Mouse (Mus musculus) CH12.LX (cell line): ENCODE measurements around the gene Tmem206. TPM values are rescaled to one million over a fixed set of nuclear protein-coding genes. Genes with fewer than 3 reads are reported as not detected.

Experiments used
- DNase-seq: peaks from one replicate; pipeline ENCODE4 v3.0.0-alpha.2; 2013; ENCODE audit errors: extremely low read depth
- H3K27ac ChIP-seq: 2 replicates; pipeline ENCODE4 v1.5.1; 2012; ENCODE audit warnings: low read depth, mild to moderate bottlenecking, control low read depth, moderate library complexity; ENCODE audit not compliant: insufficient read depth
- H3K27me3 ChIP-seq: replicated peaks from 2 replicates; pipeline ENCODE3; 2012; ENCODE audit warnings: inconsistent platforms
- H3K36me3 ChIP-seq, 2 experiments: replicated peaks in 1 of 2; 2 replicates each; pipeline versions ENCODE3 to v1.6.1; 2012; ENCODE audit warnings: inconsistent platforms in 1 of 2, low read length in 1 of 2, mild to moderate bottlenecking in 1 of 2, mixed read lengths in 1 of 2, moderate library complexity in 1 of 2; ENCODE audit not compliant: control insufficient read depth in 1 of 2, insufficient read depth in 1 of 2
- H3K4me1 ChIP-seq, 2 experiments: 2 replicates each; pipeline ENCODE4 v1.6.1; 2012; ENCODE audit warnings: inconsistent platforms in 1 of 2, moderate library complexity in 1 of 2; ENCODE audit not compliant: insufficient read depth in 2 of 2, control insufficient read depth in 1 of 2
- H3K4me2 ChIP-seq: 2 replicates; pipeline ENCODE4 v1.6.1; 2012; ENCODE audit warnings: low read depth, mild to moderate bottlenecking, control low read depth; ENCODE audit not compliant: poor library complexity, insufficient read depth, severe bottlenecking
- H3K4me3 ChIP-seq, 3 experiments: fragments of 150-350 bp in 1 of 3; sonication (generic) in 1 of 3; replicated peaks in 1 of 3; 2 replicates each; pipeline versions ENCODE3 to v1.5.1; 2011 to 2012; ENCODE audit warnings: low read depth in 2 of 3, low read length in 2 of 3, mild to moderate bottlenecking in 2 of 3, moderate library complexity in 2 of 3, control low read depth in 1 of 3, improper control_type of control experiment in 1 of 3, inconsistent platforms in 1 of 3, mixed read lengths in 1 of 3; ENCODE audit not compliant: poor library complexity in 1 of 3
- H3K79me2 ChIP-seq: replicated peaks from 2 replicates; pipeline ENCODE4 v1.6.1; 2012; ENCODE audit warnings: mild to moderate bottlenecking, moderate library complexity; ENCODE audit not compliant: control insufficient read depth, poor library complexity, insufficient read depth, severe bottlenecking; ENCODE audit errors: extremely low read depth
- H3K9ac ChIP-seq: 2 replicates; pipeline ENCODE4 v1.6.1; 2012; ENCODE audit warnings: low read depth, mild to moderate bottlenecking, control low read depth, moderate library complexity; ENCODE audit not compliant: insufficient read depth
- H3K9me3 ChIP-seq: replicated peaks from 2 replicates; pipeline ENCODE3; 2012; ENCODE audit warnings: low read length, inconsistent platforms, mixed read lengths
- CTCF ChIP-seq, 2 experiments: IDR thresholded peaks in 1 of 2; conservative IDR thresholded peaks in 1 of 2; 2 replicates each; pipeline ENCODE4 v1.5.1; 2011 to 2012; ENCODE audit warnings: low read depth in 2 of 2, low read length in 2 of 2, improper control_type of control experiment in 1 of 2, inconsistent platforms in 1 of 2, mild to moderate bottlenecking in 1 of 2, moderate library complexity in 1 of 2
- ELF1 ChIP-seq: IDR thresholded peaks from 2 replicates; pipeline ENCODE4 v1.6.1; 2014; ENCODE audit warnings: low read depth, mild to moderate bottlenecking, inconsistent platforms, low read length, improper control_type of control experiment
- EP300 ChIP-seq: IDR thresholded peaks from 2 replicates; pipeline ENCODE4 v1.6.1; 2011; ENCODE audit warnings: low read length, improper control_type of control experiment
- HCFC1 ChIP-seq: IDR thresholded peaks from 2 replicates; pipeline ENCODE4 v1.6.1; 2012; ENCODE audit warnings: low read depth, mild to moderate bottlenecking, inconsistent platforms, low read length, improper control_type of control experiment
- IRF4 ChIP-seq: IDR thresholded peaks from 2 replicates; pipeline ENCODE4 v1.6.1; 2014; ENCODE audit warnings: low read depth, mild to moderate bottlenecking, inconsistent platforms, low read length, improper control_type of control experiment
- JUN ChIP-seq: IDR thresholded peaks from 2 replicates; pipeline ENCODE4 v1.6.1; 2011; ENCODE audit warnings: low read depth, mild to moderate bottlenecking, low read length, improper control_type of control experiment, moderate library complexity; ENCODE audit not compliant: insufficient read depth
- KAT2A ChIP-seq: IDR thresholded peaks from 2 replicates; pipeline ENCODE4 v1.6.1; 2012; ENCODE audit warnings: low read length, improper control_type of control experiment, inconsistent platforms; ENCODE audit not compliant: insufficient replicate concordance
- MAX ChIP-seq: IDR thresholded peaks from 2 replicates; pipeline ENCODE4 v1.6.1; 2011; ENCODE audit warnings: low read length, improper control_type of control experiment
- MAZ ChIP-seq: IDR thresholded peaks from 2 replicates; pipeline ENCODE4 v1.6.1; 2012; ENCODE audit warnings: low read depth, mild to moderate bottlenecking, inconsistent platforms, low read length, improper control_type of control experiment, moderate library complexity
- MEF2A ChIP-seq: IDR thresholded peaks from 2 replicates; pipeline ENCODE4 v1.6.1; 2014; ENCODE audit warnings: low read depth, mild to moderate bottlenecking, inconsistent platforms, low read length, improper control_type of control experiment, borderline replicate concordance
- MYC ChIP-seq: IDR thresholded peaks from 2 replicates; pipeline ENCODE4 v1.6.1; 2011; ENCODE audit warnings: low read depth, mild to moderate bottlenecking, improper control_type of control experiment, low read length
- NELFE ChIP-seq: IDR thresholded peaks from 2 replicates; pipeline ENCODE4 v1.6.1; 2011; ENCODE audit warnings: low read depth, low read length, improper control_type of control experiment
- NRF1 ChIP-seq: IDR thresholded peaks from 2 replicates; pipeline ENCODE4 v1.6.1; 2014; ENCODE audit warnings: low read depth, mild to moderate bottlenecking, inconsistent platforms, low read length, improper control_type of control experiment, moderate library complexity
- PAX5 ChIP-seq: IDR thresholded peaks from 2 replicates; pipeline ENCODE4 v1.6.1; 2012; ENCODE audit warnings: low read length, inconsistent platforms, mixed read lengths
- POLR2AphosphoS2 ChIP-seq: IDR thresholded peaks from 2 replicates; pipeline ENCODE4 v1.6.1; 2011; ENCODE audit warnings: low read depth, low read length, improper control_type of control experiment
- RAD21 ChIP-seq: IDR thresholded peaks from 2 replicates; pipeline ENCODE4 v1.6.1; 2011; ENCODE audit warnings: low read depth, mild to moderate bottlenecking, low read length, improper control_type of control experiment, moderate library complexity
- SMC3 ChIP-seq: IDR thresholded peaks from 2 replicates; pipeline ENCODE4 v1.6.1; 2011; ENCODE audit warnings: low read depth, low read length, improper control_type of control experiment
- TBP ChIP-seq: conservative IDR thresholded peaks from 2 replicates; pipeline ENCODE4 v1.6.1; 2011; ENCODE audit warnings: low read depth, low read length, improper control_type of control experiment
- ZC3H11A ChIP-seq: IDR thresholded peaks from 2 replicates; pipeline ENCODE4 v1.6.1; 2012; ENCODE audit warnings: low read depth, mild to moderate bottlenecking, inconsistent platforms, low read length, improper control_type of control experiment
- ZMIZ1 ChIP-seq: IDR thresholded peaks from 2 replicates; pipeline ENCODE4 v1.6.1; 2012; ENCODE audit warnings: low read depth, mild to moderate bottlenecking, inconsistent platforms, low read length, improper control_type of control experiment
- ZNF384 ChIP-seq: IDR thresholded peaks from 2 replicates; pipeline ENCODE4 v1.6.1; 2012; ENCODE audit warnings: low read depth, low read length, improper control_type of control experiment, inconsistent platforms
- dilution Hi-C: fragments of 300-500 bp; cut with MboI; formaldehyde crosslinking; loops from 2 replicates; pipeline ENCODE4 v1.14.3; 2020; ENCODE audit warnings: low sequenced_read_pairs; ENCODE audit not compliant: extremely low pct_unique_long_range_greater_than_20kb, extremely low pct_ligation_motif_present
- in situ Hi-C: fragments of 300-500 bp; cut with MboI; formaldehyde crosslinking; loops from 3 replicates; pipeline ENCODE4 v1.14.3; 2019; ENCODE audit warnings: low sequenced_read_pairs, low pct_ligation_motif_present, low pct_unique_long_range_greater_than_20kb, mixed read lengths
- polyA plus RNA-seq: library from polyadenylated mRNA; unstranded; fragments of >175 nt; gene quantifications from 2 replicates; pipeline ENCODE4 v1.2.1, GENCODE M21; 2012; ENCODE audit warnings: low read depth; ENCODE audit not compliant: insufficient read length
- total RNA-seq, 2 experiments: library from RNA; depleted of rRNA; stranded (reverse); fragments of 300-350 nt in 1 of 2; fragments of >200 nt in 1 of 2; gene quantifications; 2 replicates each; pipeline ENCODE4 v1.2.3; 2012 to 2014

Tmem206 gene
- total and polyA plus RNA-seq, 3 experiments = 13.1 to 16.4 (median 15.4) TPM

GRCm38 (mm10) chr1:191312513-191312941, 13.2 kb upstream of the Tmem206 start (continued):
- peak; percentile 82 for TF ChIP-seq MAZ
- no peak for TF ChIP-seq JUN
- peak; percentile 56; the same call in 1 of the 2 replicates for TF ChIP-seq HCFC1
- peak; percentile 79 to 83 for TF ChIP-seq CTCF (conservative IDR thresholded peaks at IDR 0.05 in 1 of 2, IDR thresholded peaks at IDR 0.05 in 1 of 2; ENCODE audit: low read depth in 2 of 2, low read length in 2 of 2)
- TF ChIP-seq MAX = no peak; the same call in 1 of the 2 replicates
- no peak for TF ChIP-seq POLR2AphosphoS2
- peak; percentile 37; the same call in 1 of the 2 replicates for TF ChIP-seq NELFE
- TF ChIP-seq ZC3H11A = peak; percentile 21; the same call in 1 of the 2 replicates

- peak overlapping the region; percentile 57 for H3K9ac ChIP-seq
- no peaks in the 10 kb centered on the region for H3K9me3 ChIP-seq
- H3K27ac ChIP-seq = peak overlapping the region; percentile 65; the same call in 1 of the 2 replicates
- no peak for DNase-seq
- no peaks in the 10 kb centered on the region for H3K27me3 ChIP-seq
- peaks cover 6 to 23% of the 10 kb centered on the region in 2 experiments for H3K4me1 ChIP-seq
- peak overlapping the region; percentile 51 to 78 (median 60) for H3K4me3 ChIP-seq
- TF ChIP-seq ZNF384 (no peak), HCFC1 (no peak), PAX5 (no peak), ZMIZ1 (no peak), JUN (no peak), RAD21 (no peak), IRF4 (no peak), KAT2A (no peak), MEF2A (no peak), EP300 (no peak), POLR2AphosphoS2 (no peak), TBP (no peak), ELF1 (no peak), SMC3 (no peak), MYC (no peak), ZC3H11A (no peak), NRF1 (no peak)
- no peaks in the 10 kb centered on the region for H3K79me2 ChIP-seq
- in situ Hi-C loops = loop anchor here (10.0 kb wide), 1 partner anchor 252 kb away; no protein-coding TSS in a partner anchor
- peak overlapping the region; percentile 80 for H3K4me2 ChIP-seq
- dilution Hi-C loops = no loop called here
- peaks cover 2 to 16% of the 10 kb centered on the region in 2 experiments for H3K36me3 ChIP-seq
Measured at GRCm38 (mm10) chr1:191313158-191313557, 12.6 kb upstream of the Tmem206 start.
